Mouse (Mus musculus): ENCODE results near the gene Atad5. TPM values are rescaled to one million over a fixed set of nuclear protein-coding genes. Genes with fewer than 3 reads are reported as not detected.

Atad5 gene
- polyA plus RNA-seq (2011; ENCODE audit: insufficient read length, low read depth, missing spikeins), result 7.4 and 11.4 TPM in 2 replicates

- Histone ChIP-seq H3K4me3 (ENCODE audit: insufficient read depth, low read length) (peak within 1 kb of the TSS; percentile 72), H3K4me1 (ENCODE audit: control insufficient read depth, insufficient read depth, low read length) (peaks cover 8% of the 10 kb centered on the region; the same call in 1 of the 2 replicates), H3K27ac (ENCODE audit: insufficient read depth, low read length) (no peak within 1 kb of the TSS)
- no peak for TF ChIP-seq CTCF (IDR thresholded peaks at IDR 0.05; ENCODE audit: borderline replicate concordance, insufficient read depth, low read length)
- 0 out of 2 replicates have a peak, but pooled peaks have one; percentile 31 for TF ChIP-seq POLR2A (IDR thresholded peaks at IDR 0.05; ENCODE audit: low read depth, low read length)
Observed at GRCm38 (mm10) chr11:80088917-80089816, at the start of gene Atad5. Atad5 (plus strand) TSS chr11:80089400.

DNA sequence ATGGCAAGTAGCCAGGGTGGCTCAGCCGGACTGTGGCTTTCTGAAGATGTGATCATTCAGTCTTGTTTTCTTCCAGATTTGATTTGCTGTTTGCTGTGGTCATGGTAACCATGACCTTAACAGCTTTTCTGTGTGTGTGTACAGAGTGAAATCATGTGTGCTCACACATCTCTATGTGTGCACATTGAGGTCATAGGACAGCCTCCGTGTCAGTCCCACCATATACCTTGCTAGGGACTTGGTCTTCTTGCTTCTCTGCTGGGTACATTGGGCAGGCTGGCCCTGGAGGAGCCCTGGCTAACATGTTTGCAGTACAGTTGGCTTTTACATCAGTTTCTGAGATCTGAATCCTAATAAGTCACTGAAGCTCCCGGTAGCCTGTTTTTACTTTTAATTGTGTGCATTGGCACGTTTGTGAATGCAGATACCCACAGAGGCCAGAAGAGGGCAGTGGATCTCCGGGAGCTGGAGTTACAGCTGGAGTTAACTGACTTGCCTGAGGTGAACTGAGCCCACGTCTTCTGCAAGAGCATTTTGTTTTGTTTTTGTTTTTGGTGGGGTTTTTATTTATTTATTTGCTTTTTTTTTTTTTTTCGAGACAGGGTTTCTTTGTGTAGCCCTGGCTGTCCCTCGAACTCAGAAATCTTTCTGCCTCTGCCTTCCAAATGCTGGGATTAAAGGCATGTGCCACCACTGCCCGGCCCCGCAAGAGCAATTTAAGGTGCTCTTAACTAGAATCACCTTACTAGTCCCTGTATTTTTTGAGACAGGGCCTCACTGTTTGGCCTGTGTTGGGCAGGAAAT, 46.4 kb upstream of the Atad5 start:
- Histone ChIP-seq H3K27ac (ENCODE audit: insufficient read depth, low read length) (no peak overlapping the region), H3K4me3 (ENCODE audit: insufficient read depth, low read length) (no peak overlapping the region), H3K4me1 (ENCODE audit: control insufficient read depth, insufficient read depth, low read length) (no peaks in the 10 kb centered on the region)
- TF ChIP-seq POLR2A (IDR thresholded peaks at IDR 0.05; ENCODE audit: low read depth, low read length) (no peak), CTCF (IDR thresholded peaks at IDR 0.05; ENCODE audit: borderline replicate concordance, insufficient read depth, low read length) (peak; percentile 42)

DNA sequence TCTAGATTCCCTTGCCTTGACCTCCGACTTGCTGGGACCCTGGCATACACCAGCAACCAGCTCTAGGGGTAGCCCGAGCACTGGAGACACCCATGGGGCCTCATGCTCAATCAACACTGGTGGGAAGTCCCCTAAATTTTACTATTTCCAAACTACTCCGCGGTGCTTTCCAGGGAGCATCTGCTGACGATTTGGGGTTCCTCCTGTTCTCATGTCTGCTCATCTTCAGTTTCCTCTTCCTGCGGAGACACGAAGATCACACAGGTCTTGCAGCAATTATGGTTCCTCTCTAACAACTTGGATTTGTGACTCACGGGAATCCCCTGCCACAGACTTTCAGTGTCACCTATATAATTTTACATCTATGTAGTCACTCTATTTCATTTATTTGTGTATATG, 45.8 kb upstream of the Atad5 start:
- TF ChIP-seq CTCF (IDR thresholded peaks at IDR 0.05; ENCODE audit: borderline replicate concordance, insufficient read depth, low read length) (no peak), POLR2A (IDR thresholded peaks at IDR 0.05; ENCODE audit: low read depth, low read length) (no peak)
- H3K4me1 ChIP-seq (ENCODE audit: control insufficient read depth, insufficient read depth, low read length), result no peaks in the 10 kb centered on the region
- H3K27ac ChIP-seq (ENCODE audit: insufficient read depth, low read length), result no peak overlapping the region
- H3K4me3 ChIP-seq (ENCODE audit: insufficient read depth, low read length), result no peak overlapping the region

GRCm38 (mm10) chr11:80046856-80047255, 42.3 kb upstream of the Atad5 start:
- Histone ChIP-seq H3K4me1 (ENCODE audit: control insufficient read depth, insufficient read depth, low read length) (peaks cover 6% of the 10 kb centered on the region; the same call in 1 of the 2 replicates), H3K27ac (ENCODE audit: insufficient read depth, low read length) (no peak overlapping the region), H3K4me3 (ENCODE audit: insufficient read depth, low read length) (no peak overlapping the region)
- TF ChIP-seq CTCF (IDR thresholded peaks at IDR 0.05; ENCODE audit: borderline replicate concordance, insufficient read depth, low read length) (no peak), POLR2A (IDR thresholded peaks at IDR 0.05; ENCODE audit: low read depth, low read length) (no peak)

DNA sequence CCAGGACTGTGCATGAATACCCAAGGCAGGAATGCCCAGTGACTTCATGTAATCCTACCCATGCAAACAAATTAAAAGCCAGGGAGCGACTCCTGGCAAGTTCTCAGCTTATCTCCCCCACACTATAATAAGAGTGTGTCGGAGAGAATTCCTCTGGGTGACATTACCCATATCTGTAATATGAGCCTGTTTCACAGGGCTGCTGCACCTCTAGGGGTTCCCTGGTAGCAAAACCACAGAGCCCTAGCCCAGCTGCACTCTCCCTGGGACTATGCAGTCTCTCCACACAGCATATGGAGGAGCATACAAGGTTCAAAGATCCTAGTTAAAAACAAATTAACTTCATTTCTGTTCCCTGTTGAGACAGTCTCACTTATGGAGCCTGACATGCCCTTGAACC, 39.1 kb upstream of the Atad5 start:
- Histone ChIP-seq H3K27ac (ENCODE audit: insufficient read depth, low read length) (no peak overlapping the region), H3K4me3 (ENCODE audit: insufficient read depth, low read length) (no peak overlapping the region), H3K4me1 (ENCODE audit: control insufficient read depth, insufficient read depth, low read length) (peaks cover 10% of the 10 kb centered on the region; the same call in 1 of the 2 replicates)
- TF ChIP-seq POLR2A (IDR thresholded peaks at IDR 0.05; ENCODE audit: low read depth, low read length), result no peak
- TF ChIP-seq CTCF (IDR thresholded peaks at IDR 0.05; ENCODE audit: borderline replicate concordance, insufficient read depth, low read length), result no peak

DNA sequence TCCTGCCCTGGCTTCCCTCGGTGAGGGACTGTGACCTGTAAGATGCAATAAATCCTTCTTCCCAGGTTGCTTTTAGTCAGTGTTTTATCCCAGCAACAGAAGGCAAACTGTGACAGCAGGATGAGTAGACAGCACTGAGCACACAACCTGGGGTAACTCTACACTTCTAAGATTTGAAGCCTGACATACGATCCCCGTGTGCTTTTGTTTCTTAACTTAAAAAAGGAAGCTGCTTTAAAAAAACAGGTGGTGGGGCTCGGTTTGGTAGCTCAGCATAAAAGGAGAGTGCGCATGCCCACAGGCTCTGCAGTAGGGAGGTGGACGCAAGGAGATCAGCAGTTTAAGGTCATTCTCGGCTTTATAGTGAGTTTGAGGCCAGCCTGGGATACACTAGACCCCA, 36.7 kb upstream of the Atad5 start:
- peaks cover 10% of the 10 kb centered on the region; the same call in 1 of the 2 replicates for H3K4me1 ChIP-seq (ENCODE audit: control insufficient read depth, insufficient read depth, low read length)
- TF ChIP-seq POLR2A (IDR thresholded peaks at IDR 0.05; ENCODE audit: low read depth, low read length) (no peak), CTCF (IDR thresholded peaks at IDR 0.05; ENCODE audit: borderline replicate concordance, insufficient read depth, low read length) (no peak)
- H3K4me3 ChIP-seq (ENCODE audit: insufficient read depth, low read length), result no peak overlapping the region
- H3K27ac ChIP-seq (ENCODE audit: insufficient read depth, low read length), result no peak overlapping the region

GRCm38 (mm10) chr11:80053171-80053570, 36.0 kb upstream of the Atad5 start:
- H3K4me1 ChIP-seq (ENCODE audit: control insufficient read depth, insufficient read depth, low read length), result peaks cover 10% of the 10 kb centered on the region; the same call in 1 of the 2 replicates
- TF ChIP-seq POLR2A (IDR thresholded peaks at IDR 0.05; ENCODE audit: low read depth, low read length) (no peak), CTCF (IDR thresholded peaks at IDR 0.05; ENCODE audit: borderline replicate concordance, insufficient read depth, low read length) (no peak)
- H3K27ac ChIP-seq (ENCODE audit: insufficient read depth, low read length), result no peak overlapping the region
- no peak overlapping the region for H3K4me3 ChIP-seq (ENCODE audit: insufficient read depth, low read length)

DNA sequence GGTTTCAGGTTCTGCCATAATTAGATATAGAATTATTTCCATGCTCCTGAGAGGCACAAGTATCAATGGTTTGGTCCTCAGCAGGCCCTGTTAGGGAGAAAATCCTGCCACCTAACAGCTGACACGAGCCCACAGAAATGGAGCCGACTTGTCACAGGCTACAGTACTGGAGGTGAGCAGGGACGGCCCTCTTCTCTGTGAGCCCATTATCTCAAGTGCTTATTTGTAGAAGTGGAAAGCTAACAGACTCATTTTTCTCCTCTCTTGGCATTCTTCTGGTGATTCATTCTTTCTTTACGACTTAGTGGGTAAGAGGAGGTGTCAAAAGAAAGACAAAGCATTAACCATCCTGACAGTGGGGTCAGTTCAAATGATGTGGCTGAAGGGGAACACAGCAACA, 34.5 kb upstream of the Atad5 start:
- Histone ChIP-seq H3K27ac (ENCODE audit: insufficient read depth, low read length) (no peak overlapping the region), H3K4me3 (ENCODE audit: insufficient read depth, low read length) (no peak overlapping the region)
- TF ChIP-seq CTCF (IDR thresholded peaks at IDR 0.05; ENCODE audit: borderline replicate concordance, insufficient read depth, low read length) (no peak), POLR2A (IDR thresholded peaks at IDR 0.05; ENCODE audit: low read depth, low read length) (no peak)

DNA sequence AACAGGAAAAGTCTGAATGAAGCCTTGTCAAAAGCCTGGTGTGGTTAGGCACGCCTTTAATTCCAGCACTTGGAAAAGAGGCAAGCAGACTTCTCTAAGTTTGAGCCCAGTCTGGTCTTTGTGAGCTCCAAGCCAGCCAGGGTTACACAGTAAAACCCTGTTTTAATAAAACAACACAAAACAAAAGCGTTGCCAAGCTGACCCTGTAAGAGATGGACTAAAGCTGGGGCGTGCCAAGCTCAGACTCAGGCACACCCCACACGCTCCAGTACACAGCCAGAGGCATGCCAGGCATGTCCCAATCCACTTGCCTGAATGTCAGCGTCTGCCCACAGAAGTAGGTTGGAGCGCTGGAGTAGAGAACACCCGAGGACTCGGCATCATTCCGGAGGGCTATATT, 33.1 kb upstream of the Atad5 start:
- no peak for TF ChIP-seq POLR2A (IDR thresholded peaks at IDR 0.05; ENCODE audit: low read depth, low read length)
- no peak for TF ChIP-seq CTCF (IDR thresholded peaks at IDR 0.05; ENCODE audit: borderline replicate concordance, insufficient read depth, low read length)
- no peak overlapping the region for H3K27ac ChIP-seq (ENCODE audit: insufficient read depth, low read length)
- peaks cover 4% of the 10 kb centered on the region; the same call in 1 of the 2 replicates for H3K4me1 ChIP-seq (ENCODE audit: control insufficient read depth, insufficient read depth, low read length)
- H3K4me3 ChIP-seq (ENCODE audit: insufficient read depth, low read length), result no peak overlapping the region

More for the DNA sequence above, 34.5 kb upstream of the Atad5 start:
- peaks cover 10% of the 10 kb centered on the region; the same call in 1 of the 2 replicates for H3K4me1 ChIP-seq (ENCODE audit: control insufficient read depth, insufficient read depth, low read length)
